Mouse (Mus musculus) ES-E14 (cell line): ENCODE data around the gene Antxr1. TPM values are rescaled to one million over a fixed set of nuclear protein-coding genes. Genes with fewer than 3 reads are reported as not detected.

Source experiments
- DNase-seq: peaks from one replicate; pipeline ENCODE4 v3.0.0-alpha.2; 2013; ENCODE audit warnings: low read depth, low spot score
- H3K27ac ChIP-seq: 2 replicates; pipeline ENCODE4 v1.5.1; 2012; ENCODE audit warnings: low read depth, mild to moderate bottlenecking, low read length, moderate library complexity, mixed read lengths; ENCODE audit not compliant: poor library complexity, insufficient read depth, severe bottlenecking
- H3K36me3 ChIP-seq: 2 replicates; pipeline ENCODE4 v1.6.1; 2012; ENCODE audit warnings: mild to moderate bottlenecking, low read length, moderate library complexity, mixed read lengths; ENCODE audit not compliant: control insufficient read depth, poor library complexity, insufficient read depth, severe bottlenecking
- H3K4me1 ChIP-seq, 2 experiments: fragments of 150-350 bp in 1 of 2; sonication (generic) in 1 of 2; 2 replicates each; pipeline ENCODE4 v1.6.1; 2012; ENCODE audit warnings: low read length in 2 of 2, mild to moderate bottlenecking in 1 of 2, mixed read lengths in 1 of 2; ENCODE audit not compliant: control insufficient read depth in 2 of 2, insufficient read depth in 2 of 2, poor library complexity in 1 of 2
- H3K4me3 ChIP-seq, 2 experiments: fragments of 150-350 bp in 1 of 2; sonication (generic) in 1 of 2; 2 replicates each; pipeline ENCODE4 v1.5.1; 2012; ENCODE audit warnings: low read length in 2 of 2, low read depth in 1 of 2, mild to moderate bottlenecking in 1 of 2, mixed read lengths in 1 of 2; ENCODE audit not compliant: insufficient read depth in 1 of 2, poor library complexity in 1 of 2, severe bottlenecking in 1 of 2
- H3K9ac ChIP-seq: 2 replicates; pipeline ENCODE4 v1.6.1; 2012; ENCODE audit warnings: low read depth, mild to moderate bottlenecking, low read length, mixed read lengths; ENCODE audit not compliant: poor library complexity, insufficient read depth, severe bottlenecking
- H3K9me3 ChIP-seq: fragments of 150-350 bp; sonication (generic); 2 replicates; pipeline ENCODE4 v1.6.1; 2012; ENCODE audit warnings: low read depth, mild to moderate bottlenecking, low read length; ENCODE audit not compliant: control insufficient read depth, insufficient read depth
- CHD2 ChIP-seq: IDR thresholded peaks from 2 replicates; pipeline ENCODE4 v1.6.1; 2014; ENCODE audit warnings: mild to moderate bottlenecking, low read depth, low read length, inconsistent platforms
- HCFC1 ChIP-seq: IDR thresholded peaks from 2 replicates; pipeline ENCODE4 v1.6.1; 2012; ENCODE audit warnings: low read length, inconsistent platforms, borderline replicate concordance; ENCODE audit not compliant: insufficient read depth
- MAFK ChIP-seq: IDR thresholded peaks from 2 replicates; pipeline ENCODE4 v1.6.1; 2014; ENCODE audit warnings: mild to moderate bottlenecking, low read depth, low read length, inconsistent platforms; ENCODE audit not compliant: insufficient read depth
- ZC3H11A ChIP-seq: IDR thresholded peaks from 2 replicates; pipeline ENCODE4 v1.6.1; 2012; ENCODE audit warnings: low read depth, mild to moderate bottlenecking, inconsistent platforms, low read length, borderline replicate concordance
- ZNF384 ChIP-seq: IDR thresholded peaks from 2 replicates; pipeline ENCODE4 v1.6.1; 2012; ENCODE audit warnings: low read depth, low read length, inconsistent platforms
- in situ Hi-C, 2 experiments: fragments of 600-800 bp; cut with MboI; formaldehyde crosslinking; loops; one replicate each; pipeline ENCODE4 v1.15.1; 2025; ENCODE audit warnings: low sequenced_read_pairs in 2 of 2, inconsistent platforms in 1 of 2; ENCODE audit not compliant: unreplicated experiment in 2 of 2
- total RNA-seq: library from RNA; depleted of rRNA; stranded (reverse); fragments of 300-350 nt; gene quantifications from 2 replicates; pipeline ENCODE4 v1.2.3, GENCODE M21; 2012

Antxr1 gene
- total RNA-seq, 1 experiment = 2.5 TPM

GRCm38 (mm10) chr6:87230041-87230440 lies 105.6 kb downstream of the Antxr1 start:
- Histone ChIP-seq H3K9me3 (no peaks in the 10 kb centered on the region), H3K4me1 (0 out of 4 replicates have a peak, but pooled peaks cover 0 to 3% of the 10 kb centered on the region in 2 experiments), H3K4me3 (no peak overlapping the region), H3K36me3 (no peaks in the 10 kb centered on the region), H3K27ac (no peak overlapping the region), H3K9ac (no peak overlapping the region)
- TF ChIP-seq ZC3H11A (no peak), HCFC1 (no peak), ZNF384 (no peak)
- in situ Hi-C loops = no loop called here
- DNase-seq = no peak

DNA sequence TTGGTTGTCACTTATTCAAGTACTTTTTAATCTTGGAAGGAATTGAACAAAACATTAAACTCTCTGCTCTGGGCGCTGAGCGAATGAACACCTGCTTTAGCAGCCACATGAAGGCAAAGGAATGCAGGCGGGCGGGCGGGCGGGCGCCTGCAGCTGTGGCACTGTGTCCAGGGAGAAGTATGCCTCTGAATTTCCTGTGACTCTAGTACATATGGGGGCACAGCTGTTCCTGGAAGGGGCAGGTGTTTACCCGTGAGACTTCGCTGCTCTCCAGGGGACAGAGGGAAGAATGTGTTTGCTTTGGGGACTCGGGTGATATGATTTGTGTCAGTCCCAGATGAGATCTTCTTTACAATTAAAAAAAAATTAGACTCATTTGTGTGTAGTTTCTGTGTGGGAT lies 107.7 kb downstream of the Antxr1 start:
- H3K9ac ChIP-seq = no peak overlapping the region
- H3K9me3 ChIP-seq = no peaks in the 10 kb centered on the region
- no peak overlapping the region for H3K4me3 ChIP-seq
- H3K4me1 ChIP-seq = 0 out of 4 replicates have a peak, but pooled peaks cover 0 to 3% of the 10 kb centered on the region in 2 experiments
- no peaks in the 10 kb centered on the region for H3K36me3 ChIP-seq
- DNase-seq = no peak
- in situ Hi-C loops = no loop called here
- no peak overlapping the region for H3K27ac ChIP-seq
- TF ChIP-seq CHD2 (no peak), MAFK (no peak), HCFC1 (no peak), ZNF384 (no peak), ZC3H11A (no peak)

DNA sequence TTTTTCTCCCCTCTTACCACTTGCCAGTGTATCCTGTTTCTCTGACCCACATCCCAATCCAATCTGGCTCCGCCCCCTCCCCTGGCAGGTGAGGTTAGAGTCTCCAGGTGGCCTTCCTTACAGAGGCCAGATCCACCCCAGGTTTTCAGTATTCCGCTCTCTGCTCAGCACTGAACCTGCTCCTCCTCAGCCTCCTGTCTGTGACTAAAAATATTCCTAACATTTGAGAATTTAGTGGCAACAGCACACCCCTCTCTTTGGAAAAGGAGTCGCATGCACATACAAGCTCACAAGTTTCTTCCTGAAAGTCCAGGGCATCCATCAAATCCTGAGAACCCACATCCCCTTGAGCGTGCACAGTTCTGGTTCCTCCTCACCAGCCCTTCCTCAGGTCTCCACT lies 109.3 kb downstream of the Antxr1 start:
- DNase-seq = no peak

GRCm38 (mm10) chr6:87225286-87225685 lies 110.3 kb downstream of the Antxr1 start:
- 0 out of 4 replicates have a peak, but pooled peaks cover 0 to 3% of the 10 kb centered on the region in 2 experiments for H3K4me1 ChIP-seq
- no peaks in the 10 kb centered on the region for H3K9me3 ChIP-seq
- no peak overlapping the region for H3K9ac ChIP-seq
- in situ Hi-C loops = no loop called here
- H3K4me3 ChIP-seq = no peak overlapping the region
- TF ChIP-seq MAFK (no peak), ZNF384 (no peak), CHD2 (no peak), HCFC1 (no peak), ZC3H11A (no peak)
- H3K36me3 ChIP-seq = no peaks in the 10 kb centered on the region
- H3K27ac ChIP-seq = no peak overlapping the region
- DNase-seq = peak; percentile 40

More for the DNA sequence above, 109.3 kb downstream of the Antxr1 start:
- in situ Hi-C loops = no loop called here
- Histone ChIP-seq H3K27ac (no peak overlapping the region), H3K9me3 (no peaks in the 10 kb centered on the region), H3K36me3 (no peaks in the 10 kb centered on the region), H3K4me3 (no peak overlapping the region), H3K9ac (no peak overlapping the region), H3K4me1 (0 out of 4 replicates have a peak, but pooled peaks cover 0 to 3% of the 10 kb centered on the region in 2 experiments)
- TF ChIP-seq HCFC1 (no peak), CHD2 (no peak), MAFK (no peak), ZNF384 (no peak), ZC3H11A (no peak)
